Mouse (Mus musculus) embryonic facial prominence, embryonic 14.5 days (tissue): ENCODE data around the gene Baz2a. TPM values are rescaled to one million over a fixed set of nuclear protein-coding genes. Genes with fewer than 3 reads are reported as not detected.

Experiments used
- ATAC-seq: fragments of 200-750 bp; cut with Nextera tagmentation; 2 replicates; pipeline ENCODE4 v1.8.0; 2017; ENCODE audit warnings: low read depth, moderate number of reproducible peaks, moderate TSS enrichment
- DNase-seq: peaks from one replicate; pipeline ENCODE4 v3.0.0-alpha.2; 2015; ENCODE audit warnings: low spot score
- H3K27ac ChIP-seq: fragments of 300-500 bp; sonication (generic); replicated peaks from 2 replicates; pipeline ENCODE4 v1.5.1; 2014; ENCODE audit warnings: low read depth, mild to moderate bottlenecking, low read length, moderate library complexity
- H3K27me3 ChIP-seq: fragments of 300-500 bp; sonication (generic); replicated peaks from 2 replicates; pipeline ENCODE4 v1.6.1; 2014; ENCODE audit warnings: low read length; ENCODE audit not compliant: control insufficient read depth, insufficient read depth
- H3K36me3 ChIP-seq: fragments of 300-500 bp; sonication (generic); 2 replicates; pipeline ENCODE4 v1.6.1; 2014; ENCODE audit warnings: low read length, mixed read lengths; ENCODE audit not compliant: control insufficient read depth, insufficient read depth
- H3K4me1 ChIP-seq: fragments of 300-500 bp; sonication (generic); 2 replicates; pipeline ENCODE4 v1.6.1; 2014; ENCODE audit warnings: antibody characterized with exemption, low read length; ENCODE audit not compliant: control insufficient read depth, insufficient read depth
- H3K4me2 ChIP-seq: fragments of 300-500 bp; sonication (generic); 2 replicates; pipeline ENCODE4 v1.6.1; 2014; ENCODE audit warnings: low read depth, mild to moderate bottlenecking, low read length, moderate library complexity, mixed read lengths
- H3K4me3 ChIP-seq: fragments of 300-500 bp; sonication (generic); 2 replicates; pipeline ENCODE4 v1.5.1; 2014; ENCODE audit warnings: low read depth, mild to moderate bottlenecking, low read length
- H3K9ac ChIP-seq: fragments of 300-500 bp; sonication (generic); 2 replicates; pipeline ENCODE4 v1.6.1; 2014; ENCODE audit warnings: low read depth, mild to moderate bottlenecking, low read length, moderate library complexity, mixed read lengths
- H3K9me3 ChIP-seq: fragments of 300-500 bp; sonication (generic); 2 replicates; pipeline ENCODE4 v1.6.1; 2016; ENCODE audit warnings: low read length; ENCODE audit not compliant: control insufficient read depth
- WGBS: fragments of 180-500 bp; shearing (Covaris S2); extraction: QIAGEN DNeasy Blood & Tissue Kit; methylation state at CpG from one replicate; pipeline ENCODE4 v1.1.7; 2014; 5-methylcytosine and 5-hydroxymethylcytosine counted together
- polyA plus RNA-seq: library from polyadenylated mRNA; unstranded; fragments of >200 nt; fragmentation: Nextera tagmentation; extraction: Ambion mirVana; gene quantifications from 2 replicates; pipeline ENCODE4 v1.2.1, GENCODE M21; 2014

Gene Baz2a
- 15.7 and 18.8 TPM in 2 replicates for polyA plus RNA-seq

DNA sequence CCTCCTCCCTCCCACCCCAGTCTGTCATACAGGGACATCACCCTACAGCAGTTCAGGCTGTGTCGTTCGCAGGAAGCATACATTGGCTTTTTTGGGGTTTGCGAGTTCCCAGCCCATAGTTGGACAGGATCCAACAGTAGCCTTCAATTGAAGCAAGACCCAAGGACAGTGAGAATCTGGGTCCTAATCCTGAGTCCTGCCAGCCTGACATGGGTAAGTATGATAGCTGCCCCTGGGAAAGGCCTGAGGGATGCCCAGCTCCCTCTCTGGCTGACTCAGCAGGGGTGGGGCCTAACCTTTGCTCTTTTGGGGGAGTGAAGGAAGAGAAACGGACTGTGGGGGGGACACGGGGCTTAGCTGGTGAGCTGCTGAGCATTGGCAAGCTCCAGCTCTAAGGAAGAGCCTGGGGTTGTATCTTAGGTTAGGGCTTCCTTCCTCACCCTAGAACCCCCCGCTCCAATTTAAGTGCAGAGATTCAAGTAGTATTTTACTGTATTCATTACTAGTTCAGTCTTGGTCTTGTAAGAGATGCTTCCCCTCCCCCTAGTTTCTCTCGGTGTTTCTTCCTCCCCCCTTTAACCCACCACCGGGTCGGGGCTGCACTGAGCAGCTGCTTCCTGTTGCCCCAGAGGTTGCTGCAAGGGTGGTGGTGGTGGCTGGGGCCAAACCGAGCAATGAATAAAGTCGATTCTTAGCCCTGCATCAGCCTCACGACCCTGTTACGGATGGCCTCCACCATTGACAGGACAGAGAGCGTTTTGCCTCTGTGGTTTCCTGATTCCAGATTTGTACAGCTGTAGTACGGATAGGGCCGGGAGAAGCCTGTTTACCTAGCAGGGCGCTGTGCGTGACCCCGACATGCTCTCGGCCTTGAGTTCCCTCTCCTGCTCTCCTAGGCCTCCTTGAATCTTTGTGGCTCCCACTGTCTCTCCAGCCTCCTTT lies at the start of gene Baz2a:
Baz2a (plus strand) TSS at position 14 of the 942 bp plus-strand sequence.
- peak; percentile 63 for DNase-seq
- Histone ChIP-seq H3K27ac (peak within 1 kb of the TSS; percentile 89), H3K4me2 (peak within 1 kb of the TSS; percentile 95), H3K27me3 (no peaks in the 10 kb centered on the region), H3K4me1 (peaks cover 28% of the 10 kb centered on the region), H3K36me3 (peaks cover 38% of the 10 kb centered on the region), H3K9me3 (no peaks in the 10 kb centered on the region), H3K9ac (peak within 1 kb of the TSS; percentile 78), H3K4me3 (peak within 1 kb of the TSS; percentile 84)
- WGBS: 2% methylated on average over 20 of the region's 20 CpGs
- ATAC-seq: peak; percentile 38

DNA sequence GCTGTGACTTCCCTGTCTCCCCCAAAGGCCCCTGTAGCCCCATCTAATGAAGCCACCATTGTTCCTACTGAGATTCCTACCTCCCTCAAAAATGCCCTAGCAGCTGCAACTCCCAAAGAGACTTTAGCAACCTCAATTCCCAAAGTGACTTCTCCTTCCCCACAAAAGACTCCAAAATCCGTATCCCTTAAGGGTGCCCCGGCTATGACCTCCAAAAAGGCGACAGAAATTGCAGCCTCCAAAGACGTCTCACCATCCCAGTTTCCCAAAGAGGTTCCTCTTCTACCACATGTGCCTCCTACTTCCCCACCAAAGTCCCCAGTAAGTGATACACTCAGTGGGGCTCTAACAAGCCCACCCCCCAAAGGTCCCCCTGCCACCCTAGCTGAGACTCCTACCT lies 49.7 kb upstream of the Baz2a start:
- Histone ChIP-seq H3K4me2 (no peak overlapping the region), H3K9ac (0 out of 2 replicates have a peak overlapping the region, but pooled peaks have one; percentile 11), H3K27me3 (no peaks in the 10 kb centered on the region), H3K4me3 (no peak overlapping the region), H3K4me1 (peaks cover 28% of the 10 kb centered on the region), H3K27ac (no peak overlapping the region), H3K36me3 (peaks cover 85% of the 10 kb centered on the region), H3K9me3 (no peaks in the 10 kb centered on the region)
- WGBS: 75% methylated on average over 4 of the region's 4 CpGs
- DNase-seq: no peak
- ATAC-seq: no peak

DNA sequence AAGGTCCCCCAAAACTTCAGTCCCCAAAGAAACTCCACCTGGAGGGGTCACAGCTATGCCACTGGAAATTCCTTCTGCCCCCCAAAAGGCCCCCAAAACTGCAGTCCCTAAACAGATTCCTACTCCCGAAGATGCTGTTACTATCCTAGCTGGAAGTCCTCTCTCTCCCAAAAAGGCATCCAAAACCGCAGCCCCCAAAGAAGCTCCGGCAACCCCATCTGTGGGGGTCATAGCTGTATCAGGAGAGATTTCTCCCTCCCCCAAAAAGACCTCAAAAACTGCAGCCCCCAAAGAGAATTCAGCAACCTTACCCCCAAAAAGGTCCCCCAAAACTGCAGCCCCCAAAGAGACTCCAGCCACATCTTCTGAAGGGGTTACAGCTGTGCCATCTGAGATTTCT lies 48.9 kb upstream of the Baz2a start:
- H3K36me3 ChIP-seq: peaks cover 92% of the 10 kb centered on the region
- H3K27me3 ChIP-seq: no peaks in the 10 kb centered on the region
- H3K4me2 ChIP-seq: no peak overlapping the region
- no peak overlapping the region for H3K4me3 ChIP-seq
- H3K27ac ChIP-seq: no peak overlapping the region
- DNase-seq: no peak
- H3K4me1 ChIP-seq: peaks cover 22% of the 10 kb centered on the region
- no peak for ATAC-seq
- no peaks in the 10 kb centered on the region for H3K9me3 ChIP-seq
- WGBS: 88% methylated on average over 3 of the region's 3 CpGs
- no peak overlapping the region; the same call in 1 of the 2 replicates for H3K9ac ChIP-seq

DNA sequence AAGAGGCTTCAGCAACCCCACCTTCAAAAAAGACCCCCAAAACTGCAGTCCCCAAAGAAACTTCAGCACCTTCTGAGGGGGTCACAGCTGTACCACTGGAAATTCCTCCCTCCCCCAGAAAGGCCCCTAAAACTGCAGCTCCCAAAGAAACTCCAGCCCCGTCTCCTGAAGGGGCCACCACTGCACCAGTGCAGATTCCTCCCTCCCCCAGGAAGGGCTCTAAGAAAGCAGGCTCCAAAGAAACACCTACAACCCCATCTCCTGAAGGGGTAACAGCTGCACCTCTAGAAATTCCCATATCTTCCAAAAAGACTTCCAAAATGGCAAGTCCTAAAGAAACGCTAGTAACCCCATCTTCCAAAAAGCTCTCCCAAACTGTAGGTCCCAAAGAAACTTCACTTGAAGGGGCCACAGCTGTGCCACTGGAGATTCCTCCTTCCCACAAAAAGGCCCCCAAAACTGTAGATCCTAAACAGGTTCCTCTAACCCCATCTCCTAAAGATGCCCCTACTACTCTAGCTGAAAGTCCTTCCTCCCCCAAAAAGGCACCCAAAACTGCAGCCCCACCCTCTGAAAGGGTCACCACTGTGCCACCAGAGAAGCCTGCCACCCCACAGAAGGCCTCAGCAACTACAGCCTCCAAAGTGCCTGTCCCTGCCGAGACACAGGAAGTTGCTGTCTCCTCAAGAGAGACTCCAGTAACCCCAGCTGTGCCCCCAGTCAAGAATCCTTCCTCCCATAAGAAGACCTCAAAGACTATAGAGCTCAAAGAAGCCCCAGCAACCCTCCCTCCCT lies 48.1 kb upstream of the Baz2a start:
- ATAC-seq: no peak
- peaks cover 17% of the 10 kb centered on the region for H3K4me1 ChIP-seq
- peak overlapping the region; percentile 38; the same call in 1 of the 2 replicates for H3K9ac ChIP-seq
- peaks cover 98% of the 10 kb centered on the region for H3K36me3 ChIP-seq
- no peak overlapping the region for H3K4me3 ChIP-seq
- 65% methylated on average over 3 of the region's 3 CpGs for WGBS
- H3K27me3 ChIP-seq: no peaks in the 10 kb centered on the region
- DNase-seq: no peak
- H3K27ac ChIP-seq: no peak overlapping the region
- H3K4me2 ChIP-seq: no peak overlapping the region
- H3K9me3 ChIP-seq: no peaks in the 10 kb centered on the region

DNA sequence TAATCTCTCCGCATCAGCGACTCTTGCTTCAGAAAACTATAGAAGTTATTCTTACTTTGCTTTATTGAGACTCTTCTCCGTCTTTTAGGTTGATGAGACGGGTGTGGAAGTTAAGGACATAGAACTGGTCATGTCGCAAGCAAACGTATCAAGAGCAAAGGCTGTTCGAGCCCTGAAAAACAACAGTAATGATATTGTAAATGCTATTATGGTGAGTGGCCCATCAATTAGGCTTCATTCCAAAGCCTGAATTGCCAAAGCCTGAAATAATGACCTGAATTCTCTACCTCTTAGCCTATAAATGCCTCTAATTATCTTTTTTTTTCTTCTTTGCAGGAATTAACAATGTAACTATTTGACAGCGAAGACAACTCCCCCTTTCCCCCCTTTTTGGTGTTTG lies 43.2 kb upstream of the Baz2a start:
- Histone ChIP-seq H3K4me1 (no peaks in the 10 kb centered on the region), H3K36me3 (peaks cover 82% of the 10 kb centered on the region), H3K4me2 (no peak overlapping the region), H3K9me3 (no peaks in the 10 kb centered on the region), H3K27ac (no peak overlapping the region), H3K9ac (no peak overlapping the region), H3K27me3 (no peaks in the 10 kb centered on the region), H3K4me3 (no peak overlapping the region)
- WGBS: 95% methylated on average over 8 of the region's 8 CpGs
- no peak for DNase-seq
- no peak for ATAC-seq

DNA sequence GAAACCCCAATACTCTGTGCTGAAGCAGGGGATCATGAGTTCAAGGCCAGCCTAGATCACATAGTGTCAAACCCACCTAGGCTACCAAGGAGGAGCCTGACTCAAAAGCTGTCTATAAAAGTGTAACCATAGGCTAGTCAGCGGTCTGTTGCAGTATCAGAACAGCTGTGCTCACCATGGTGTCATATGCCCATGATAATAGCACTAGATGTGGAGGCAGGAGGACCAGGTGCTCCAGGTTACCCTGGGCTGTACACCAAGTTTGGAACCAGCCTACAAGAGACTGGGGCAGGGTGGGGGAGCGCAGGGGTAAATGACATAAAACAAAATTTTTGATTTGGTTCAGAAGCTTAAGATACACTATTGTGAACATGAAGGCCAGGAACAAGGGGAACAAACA lies 41.6 kb upstream of the Baz2a start:
- H3K27me3 ChIP-seq: no peaks in the 10 kb centered on the region
- no peak overlapping the region for H3K27ac ChIP-seq
- peaks cover 66% of the 10 kb centered on the region for H3K36me3 ChIP-seq
- H3K4me3 ChIP-seq: no peak overlapping the region
- 94% methylated on average over 2 of the region's 2 CpGs for WGBS
- no peak overlapping the region for H3K9ac ChIP-seq
- H3K4me1 ChIP-seq: no peaks in the 10 kb centered on the region
- H3K4me2 ChIP-seq: no peak overlapping the region
- DNase-seq (no peak), ATAC-seq (no peak)
- no peaks in the 10 kb centered on the region for H3K9me3 ChIP-seq

DNA sequence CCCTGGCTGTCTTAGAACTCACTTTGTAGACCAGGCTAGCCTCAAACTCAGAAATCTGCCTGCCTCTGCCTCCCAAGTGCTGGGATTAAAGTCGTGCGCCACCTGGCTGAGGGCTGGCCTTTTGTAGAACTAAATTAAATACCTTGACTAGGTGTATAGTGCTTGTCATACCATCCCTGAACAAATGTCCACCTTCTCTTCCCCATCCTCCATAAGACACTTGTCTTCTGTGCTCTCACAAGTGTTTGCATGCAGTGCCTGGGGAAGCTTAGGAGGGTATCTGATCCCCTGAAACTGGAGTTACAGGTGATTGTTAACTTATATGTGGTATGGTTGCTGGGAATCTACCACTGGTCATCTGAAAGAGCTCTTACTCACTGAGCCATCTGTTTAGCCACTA lies 41.0 kb upstream of the Baz2a start:
- Histone ChIP-seq H3K36me3 (peaks cover 60% of the 10 kb centered on the region), H3K9me3 (no peaks in the 10 kb centered on the region), H3K4me1 (no peaks in the 10 kb centered on the region), H3K9ac (no peak overlapping the region), H3K27ac (no peak overlapping the region), H3K27me3 (no peaks in the 10 kb centered on the region), H3K4me2 (no peak overlapping the region), H3K4me3 (no peak overlapping the region)
- ATAC-seq (no peak; the same call in 1 of the 2 replicates), DNase-seq (no peak)
- 94% methylated on average over 2 of the region's 2 CpGs for WGBS

DNA sequence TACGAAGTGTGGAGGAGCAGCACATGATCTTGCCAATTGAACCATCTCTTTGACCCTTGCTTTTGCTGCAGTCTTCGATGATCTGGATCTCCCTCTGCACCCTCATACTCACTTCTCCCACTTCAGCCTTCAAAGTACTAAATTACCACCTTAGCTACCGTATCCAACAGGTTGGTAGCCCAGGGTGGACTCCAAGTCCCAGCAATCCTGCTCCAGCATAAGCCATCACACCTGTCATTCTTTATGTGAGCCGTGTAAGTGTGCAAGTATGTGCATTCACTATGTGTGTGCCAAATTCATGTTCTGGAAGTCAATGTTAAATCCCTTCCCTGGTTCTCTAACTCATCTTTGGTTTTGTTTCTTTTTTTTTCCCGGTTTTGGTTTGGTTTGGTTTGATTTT lies 39.8 kb upstream of the Baz2a start:
- no peak overlapping the region for H3K4me2 ChIP-seq
- DNase-seq (no peak), ATAC-seq (no peak)
- H3K27ac ChIP-seq: no peak overlapping the region
- no peaks in the 10 kb centered on the region for H3K4me1 ChIP-seq
- H3K4me3 ChIP-seq: no peak overlapping the region
- no peaks in the 10 kb centered on the region for H3K9me3 ChIP-seq
- no peaks in the 10 kb centered on the region for H3K27me3 ChIP-seq
- 98% methylated on average over 5 of the region's 5 CpGs for WGBS
- H3K9ac ChIP-seq: no peak overlapping the region
- H3K36me3 ChIP-seq: peaks cover 47% of the 10 kb centered on the region
